Mouse (Mus musculus) midbrain, embryonic 16.5 days (tissue): Measurements from ENCODE around the gene Cyth1. TPM values are rescaled to one million over a fixed set of nuclear protein-coding genes. Genes with fewer than 3 reads are reported as not detected.

Experiments
- ATAC-seq: fragments of 200-750 bp; cut with Nextera tagmentation; 2 replicates; pipeline ENCODE4 v1.8.0; 2017; ENCODE audit warnings: moderate TSS enrichment
- H3K27ac ChIP-seq: fragments of 300-500 bp; sonication (generic); 2 replicates; pipeline ENCODE4 v1.5.1; 2014; ENCODE audit warnings: mild to moderate bottlenecking, low read length, mixed read lengths
- H3K27me3 ChIP-seq: fragments of 300-500 bp; sonication (generic); 2 replicates; pipeline ENCODE4 v1.6.1; 2014; ENCODE audit warnings: low read depth, low read length, mixed read lengths; ENCODE audit not compliant: control insufficient read depth, insufficient read depth
- H3K36me3 ChIP-seq: fragments of 300-500 bp; sonication (generic); 2 replicates; pipeline ENCODE4 v1.6.1; 2014; ENCODE audit warnings: mild to moderate bottlenecking, low read length, moderate library complexity, mixed read lengths; ENCODE audit not compliant: control insufficient read depth, insufficient read depth
- H3K4me1 ChIP-seq: fragments of 300-500 bp; sonication (generic); 2 replicates; pipeline ENCODE4 v1.6.1; 2014; ENCODE audit warnings: mild to moderate bottlenecking, low read length, mixed read lengths; ENCODE audit not compliant: control insufficient read depth, insufficient read depth
- H3K4me2 ChIP-seq: fragments of 300-500 bp; sonication (generic); 2 replicates; pipeline ENCODE4 v1.6.1; 2014; ENCODE audit warnings: mild to moderate bottlenecking, low read length, mixed read lengths
- H3K4me3 ChIP-seq: fragments of 300-500 bp; sonication (generic); 2 replicates; pipeline ENCODE4 v1.5.1; 2014; ENCODE audit warnings: low read depth, mild to moderate bottlenecking, low read length, moderate library complexity, mixed read lengths
- H3K9ac ChIP-seq: fragments of 300-500 bp; sonication (generic); 2 replicates; pipeline ENCODE4 v1.6.1; 2014; ENCODE audit warnings: low read depth, low read length, mixed read lengths
- H3K9me3 ChIP-seq: fragments of 300-500 bp; sonication (generic); replicated peaks from 2 replicates; pipeline ENCODE4 v1.6.1; 2014; ENCODE audit warnings: mild to moderate bottlenecking, low read length, mixed read lengths; ENCODE audit not compliant: control insufficient read depth, poor library complexity, severe bottlenecking
- WGBS: fragments of 180-500 bp; shearing (Covaris S2); extraction: QIAGEN DNeasy Blood & Tissue Kit; methylation state at CpG from one replicate; pipeline ENCODE4 v1.1.7; 2014; 5-methylcytosine and 5-hydroxymethylcytosine counted together
- polyA plus RNA-seq: library from polyadenylated mRNA; unstranded; fragments of >200 nt; fragmentation: Nextera tagmentation; extraction: Ambion mirVana; gene quantifications from 2 replicates; pipeline ENCODE4 v1.2.1, GENCODE M21; 2015

The Cyth1 gene
- polyA plus RNA-seq, 1 experiment from 2014 or later: 26.7 TPM

DNA sequence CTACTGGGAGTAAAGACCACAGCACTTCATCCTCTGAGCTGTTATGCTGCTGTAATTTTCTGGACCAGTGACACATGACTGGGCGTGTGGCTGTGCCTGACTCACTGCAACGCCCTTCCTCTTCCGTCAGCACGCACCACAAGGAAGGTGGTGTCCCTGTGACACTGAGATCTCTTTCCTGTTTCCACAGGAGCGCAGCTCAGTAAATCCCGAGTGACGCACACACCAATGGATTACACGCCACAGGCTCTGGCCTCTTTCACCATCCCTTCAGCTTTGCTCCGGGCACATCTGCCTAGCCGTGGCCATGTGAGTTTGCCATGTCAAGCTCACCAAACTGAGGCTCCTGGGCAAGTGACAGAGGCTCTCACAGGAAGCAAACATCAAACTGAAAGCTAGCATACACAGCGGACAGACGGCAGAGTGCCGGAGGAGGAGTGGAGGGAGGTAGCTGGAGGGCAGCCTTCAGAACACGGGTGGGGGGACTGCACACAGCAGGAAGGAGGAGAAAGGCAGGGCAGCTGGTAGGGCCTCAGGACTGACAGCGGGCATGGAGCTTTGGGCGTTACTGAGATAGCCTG, 102.5 kb downstream of the Cyth1 start:
- H3K27ac ChIP-seq: no peak overlapping the region
- no peak overlapping the region for H3K4me2 ChIP-seq
- ATAC-seq: no peak
- no peaks in the 10 kb centered on the region for H3K27me3 ChIP-seq
- no peak overlapping the region for H3K4me3 ChIP-seq
- peaks cover 5% of the 10 kb centered on the region for H3K4me1 ChIP-seq
- H3K36me3 ChIP-seq: no peaks in the 10 kb centered on the region
- no peaks in the 10 kb centered on the region for H3K9me3 ChIP-seq
- H3K9ac ChIP-seq: no peak overlapping the region
- 84% methylated on average over 16 of the region's 16 CpGs for WGBS

DNA sequence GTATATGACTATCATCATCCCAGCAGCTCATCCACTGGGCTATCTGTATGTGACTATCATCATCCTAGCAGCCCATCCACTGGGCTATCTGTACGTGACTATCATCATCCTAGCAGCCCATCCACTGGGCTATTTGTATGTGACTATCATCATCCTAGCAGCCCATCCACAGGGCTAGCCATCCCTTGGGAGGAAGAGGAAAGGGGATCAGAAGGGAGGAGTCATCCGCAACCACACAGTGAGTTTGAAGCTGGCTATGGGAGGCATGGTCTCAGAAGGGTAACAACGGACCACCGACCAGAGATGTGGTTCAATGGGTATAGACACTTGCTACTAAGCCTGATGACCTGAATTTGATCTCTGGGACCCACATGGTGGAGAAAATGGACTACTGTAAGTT, 103.3 kb downstream of the Cyth1 start:
- H3K9me3 ChIP-seq: no peaks in the 10 kb centered on the region

DNA sequence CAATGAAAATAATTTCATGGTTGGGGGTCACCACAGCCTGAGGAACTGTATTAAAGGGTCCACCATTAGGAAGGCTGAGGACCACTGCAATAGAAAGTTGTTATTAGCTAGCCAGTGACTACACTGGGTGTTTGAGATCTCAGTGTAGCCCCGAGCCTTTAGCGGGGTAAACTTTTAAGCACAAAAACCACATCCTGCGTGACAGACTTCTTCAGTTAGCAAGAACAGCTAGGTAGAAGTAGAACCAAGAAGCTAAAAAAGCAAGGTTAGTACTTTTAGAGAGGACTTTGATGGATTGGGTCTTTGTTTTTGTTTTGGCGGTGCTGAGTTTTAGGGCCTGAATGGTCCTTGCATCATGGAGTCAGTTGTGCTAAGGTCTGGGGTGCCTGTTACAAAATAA, 104.7 kb downstream of the Cyth1 start:
- Histone ChIP-seq H3K9me3 (no peaks in the 10 kb centered on the region; the same call in 1 of the 2 replicates), H3K4me2 (no peak overlapping the region), H3K4me3 (no peak overlapping the region), H3K9ac (no peak overlapping the region), H3K4me1 (peaks cover 2% of the 10 kb centered on the region; the same call in 1 of the 2 replicates), H3K27me3 (no peaks in the 10 kb centered on the region), H3K36me3 (no peaks in the 10 kb centered on the region), H3K27ac (no peak overlapping the region)
- 95% methylated on average over 4 of the region's 4 CpGs for WGBS
- ATAC-seq: no peak

More for the DNA sequence above, 103.3 kb downstream of the Cyth1 start:
- Histone ChIP-seq H3K4me1 (peaks cover 2% of the 10 kb centered on the region; the same call in 1 of the 2 replicates), H3K36me3 (no peaks in the 10 kb centered on the region), H3K27me3 (no peaks in the 10 kb centered on the region), H3K9ac (no peak overlapping the region), H3K27ac (no peak overlapping the region), H3K4me3 (no peak overlapping the region), H3K4me2 (no peak overlapping the region)
- no peak for ATAC-seq
- 90% methylated on average over 4 of the region's 4 CpGs for WGBS

DNA sequence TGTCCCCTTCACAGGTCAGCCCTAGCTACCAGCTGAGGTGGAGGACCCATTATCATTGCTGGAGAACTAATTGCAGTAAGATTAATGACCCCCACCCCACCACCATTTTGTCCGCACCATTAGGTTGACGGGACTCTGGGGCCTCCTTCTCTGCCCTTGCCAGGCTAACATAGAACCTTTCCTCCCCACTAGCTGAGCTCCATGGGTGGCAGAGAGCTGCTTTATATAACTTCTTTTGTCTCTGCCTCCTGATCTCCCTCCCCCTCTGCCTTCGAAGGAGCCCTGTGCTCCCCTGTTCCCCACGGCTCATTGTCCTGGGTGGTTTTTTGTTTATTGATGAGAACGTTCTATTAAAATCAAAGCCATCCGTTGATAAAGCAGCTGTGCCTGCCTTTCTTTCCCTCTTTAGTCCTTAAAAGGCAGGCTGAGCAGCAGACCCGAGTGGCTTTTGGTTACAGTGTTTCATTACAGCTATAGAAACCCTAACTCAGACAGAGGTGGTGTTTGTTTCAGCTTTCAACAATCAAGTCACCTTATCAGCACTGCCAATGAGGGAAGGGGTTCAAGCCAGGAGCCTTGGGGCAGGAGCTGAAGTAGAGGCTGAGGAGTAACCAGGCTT, 105.7 kb downstream of the Cyth1 start:
- WGBS: 7% methylated on average over 7 of the region's 7 CpGs
- Histone ChIP-seq H3K9ac (no peak overlapping the region), H3K4me3 (no peak overlapping the region), H3K9me3 (no peaks in the 10 kb centered on the region; the same call in 1 of the 2 replicates), H3K27ac (no peak overlapping the region), H3K4me1 (peaks cover 2% of the 10 kb centered on the region; the same call in 1 of the 2 replicates), H3K4me2 (no peak overlapping the region), H3K27me3 (no peaks in the 10 kb centered on the region), H3K36me3 (no peaks in the 10 kb centered on the region)
- no peak for ATAC-seq

DNA sequence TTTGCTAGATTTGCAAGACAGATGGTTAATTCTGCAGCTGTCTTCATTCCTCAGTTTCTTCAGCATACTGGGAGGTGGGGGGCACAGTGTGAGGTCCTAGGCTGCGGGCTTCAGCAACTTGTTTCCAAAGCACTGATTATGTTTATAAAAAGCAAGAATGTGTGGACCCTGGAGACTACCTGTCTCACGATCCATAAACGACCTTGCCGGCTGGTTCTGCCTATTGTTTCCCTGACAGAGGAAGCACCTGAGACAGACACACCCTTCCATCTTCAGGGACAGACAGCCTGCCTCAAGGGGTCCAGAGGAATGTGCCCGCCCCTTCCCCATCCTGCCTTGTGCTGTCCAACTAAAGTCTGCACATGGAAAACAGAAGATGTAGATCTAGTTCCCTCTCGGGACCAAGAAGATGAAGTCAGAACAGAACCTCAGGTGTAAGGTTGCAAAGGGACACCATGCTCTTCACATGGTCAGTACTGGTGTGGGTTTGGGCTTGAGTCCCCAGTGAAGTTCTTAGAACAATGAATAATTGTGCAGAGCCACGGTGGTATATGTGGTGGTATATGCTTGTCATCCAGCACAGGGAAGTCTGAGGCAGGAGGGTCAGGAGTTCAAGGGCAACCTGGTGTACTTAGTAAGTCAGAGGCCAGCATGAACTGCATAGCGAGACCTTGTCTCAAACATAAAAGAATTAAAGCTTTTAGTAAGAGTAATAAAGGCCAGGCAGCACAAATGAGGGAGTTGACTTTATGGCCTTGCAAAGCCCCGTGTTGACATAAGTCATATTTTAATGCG, 107.4 kb downstream of the Cyth1 start:
- Histone ChIP-seq H3K4me1 (peaks cover 2% of the 10 kb centered on the region; the same call in 1 of the 2 replicates), H3K36me3 (no peaks in the 10 kb centered on the region), H3K9me3 (no peaks in the 10 kb centered on the region; the same call in 1 of the 2 replicates), H3K9ac (no peak overlapping the region), H3K27ac (no peak overlapping the region), H3K4me3 (no peak overlapping the region), H3K27me3 (no peaks in the 10 kb centered on the region), H3K4me2 (no peak overlapping the region)
- no peak for ATAC-seq
- 88% methylated on average over 10 of the region's 10 CpGs for WGBS

DNA sequence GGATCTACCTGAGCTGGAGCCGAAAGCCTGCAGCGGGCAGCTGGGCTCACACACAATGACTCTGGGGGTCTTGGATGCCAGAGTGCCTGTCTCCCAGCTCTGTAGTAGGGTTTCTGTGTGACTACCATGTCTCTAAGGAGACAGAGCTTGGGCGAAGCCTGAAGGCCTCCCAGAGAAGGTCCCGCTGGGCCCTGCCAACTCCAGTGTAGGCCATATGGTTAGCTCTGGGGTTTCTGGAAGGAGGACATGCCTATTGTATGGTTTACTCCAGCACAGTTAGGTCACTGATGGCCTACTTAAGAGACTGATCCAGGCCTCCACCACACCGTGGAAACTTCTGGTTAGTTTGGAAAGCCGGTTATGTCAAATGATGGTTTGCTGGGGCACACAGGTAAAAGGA, 110.0 kb downstream of the Cyth1 start:
- H3K27ac ChIP-seq: no peak overlapping the region
- H3K27me3 ChIP-seq: no peaks in the 10 kb centered on the region
- H3K9me3 ChIP-seq: no peaks in the 10 kb centered on the region; the same call in 1 of the 2 replicates
- no peak overlapping the region for H3K4me3 ChIP-seq
- H3K36me3 ChIP-seq: no peaks in the 10 kb centered on the region
- 97% methylated on average over 6 of the region's 6 CpGs for WGBS
- H3K9ac ChIP-seq: no peak overlapping the region
- no peak for ATAC-seq
- H3K4me1 ChIP-seq: peaks cover 5% of the 10 kb centered on the region; the same call in 1 of the 2 replicates
- no peak overlapping the region for H3K4me2 ChIP-seq

DNA sequence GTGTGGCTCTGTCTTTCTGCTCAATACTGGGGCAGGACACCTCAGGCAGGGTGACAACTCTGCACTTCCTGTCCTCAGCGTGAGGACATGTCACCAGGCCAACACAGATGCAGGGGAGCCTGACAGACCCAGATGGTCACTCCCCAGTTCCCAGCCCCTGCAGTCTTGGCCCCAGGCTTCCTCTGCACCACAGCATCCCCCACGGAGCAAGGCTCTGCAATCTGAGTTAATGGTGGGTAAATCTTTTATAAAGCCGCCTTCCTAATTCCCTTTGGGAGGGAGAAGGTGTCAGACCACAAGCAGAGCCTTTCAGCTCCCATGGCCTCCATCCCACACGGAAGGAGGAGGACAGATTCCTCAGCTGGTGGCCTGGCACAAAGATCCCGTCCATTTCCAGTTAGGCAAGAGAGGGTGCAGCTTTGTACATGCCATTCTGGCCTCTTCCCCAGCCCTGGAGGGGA, 112.2 kb downstream of the Cyth1 start:
- no peak overlapping the region for H3K4me3 ChIP-seq
- H3K4me1 ChIP-seq: peaks cover 4% of the 10 kb centered on the region; the same call in 1 of the 2 replicates
- no peaks in the 10 kb centered on the region; the same call in 1 of the 2 replicates for H3K9me3 ChIP-seq
- H3K27me3 ChIP-seq: no peaks in the 10 kb centered on the region
- H3K4me2 ChIP-seq: no peak overlapping the region
- H3K36me3 ChIP-seq: no peaks in the 10 kb centered on the region
- no peak for ATAC-seq
- no peak overlapping the region for H3K9ac ChIP-seq
- H3K27ac ChIP-seq: no peak overlapping the region
- 38% methylated on average over 5 of the region's 5 CpGs for WGBS

DNA sequence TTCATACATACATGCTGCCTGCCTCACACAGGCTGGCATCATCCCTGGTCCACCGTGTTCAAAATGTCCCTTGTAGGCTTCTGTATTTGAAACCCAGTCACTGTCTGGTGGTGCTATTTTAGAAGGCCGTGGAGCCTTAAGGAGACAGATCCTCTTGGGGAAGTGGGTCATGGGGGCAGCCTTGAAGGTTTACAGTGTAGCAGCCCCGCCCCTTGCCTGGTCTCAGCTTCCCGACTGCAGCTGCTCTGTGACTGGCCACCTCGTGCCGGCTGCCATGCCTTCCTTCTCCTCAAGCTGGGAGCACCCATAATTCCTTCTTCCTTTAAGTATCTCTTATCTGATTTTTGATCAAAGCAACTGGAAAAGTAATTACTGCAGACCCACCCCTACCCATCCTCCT, 113.1 kb downstream of the Cyth1 start:
- H3K9ac ChIP-seq: no peak overlapping the region
- no peaks in the 10 kb centered on the region; the same call in 1 of the 2 replicates for H3K9me3 ChIP-seq
- no peaks in the 10 kb centered on the region for H3K36me3 ChIP-seq
- no peak overlapping the region for H3K4me2 ChIP-seq
- H3K4me1 ChIP-seq: peaks cover 4% of the 10 kb centered on the region; the same call in 1 of the 2 replicates
- no peaks in the 10 kb centered on the region for H3K27me3 ChIP-seq
- WGBS: 78% methylated on average over 6 of the region's 6 CpGs
- no peak for ATAC-seq
- H3K27ac ChIP-seq: no peak overlapping the region
- H3K4me3 ChIP-seq: no peak overlapping the region
